Comparison of ENCODE assay signal across 10 mouse cellular contexts in genomic region chr7:44747115-44747514, GRCm38 (mm10). TPM values are rescaled to one million over a fixed set of nuclear protein-coding genes. Genes with fewer than 3 reads are reported as not detected.
A peak's percentile ranks its signal among the peaks of the same experiment; 100 is the strongest.
DNase-seq lines count a peak whose midpoint lies in the region; ATAC-seq and TF ChIP-seq lines count a peak whose summit lies in the region.
"Had no signal": no experiment of that assay in that cellular context is flagged by ENCODE, and none has a peak within 500 bp of the region (broad histone marks: within the 10 kb centered on the region; RNA-seq: fewer than 3 reads in every experiment).

No protein-coding gene starts in this region.

- H3K27ac ChIP-seq in hindbrain, embryonic 13.5 days = no peak overlapping the region
- no peak overlapping the region for H3K27ac ChIP-seq in hindbrain, postnatal 0 days
- H3K27ac ChIP-seq in embryonic facial prominence, embryonic 10.5 days (replicated peaks) = no peak overlapping the region
- no peak overlapping the region for H3K27ac ChIP-seq in limb, embryonic 15.5 days
- H3K27ac ChIP-seq in gastrocnemius, adult 2 months = no peak overlapping the region

- no peaks in the 10 kb centered on the region for H3K9me3 ChIP-seq in hindbrain, embryonic 13.5 days
- H3K9me3 ChIP-seq in hindbrain, postnatal 0 days (ENCODE audit: low read length) = no peaks in the 10 kb centered on the region
- no peaks in the 10 kb centered on the region for H3K9me3 ChIP-seq in E14TG2a.4 (ENCODE audit: low read length)
- no peaks in the 10 kb centered on the region for H3K9me3 ChIP-seq in embryonic facial prominence, embryonic 10.5 days
- H3K9me3 ChIP-seq in limb, embryonic 15.5 days = no peaks in the 10 kb centered on the region

- 67% methylated on average over 4 of the region's 4 CpGs for whole genome bisulfite sequencing in hindbrain, embryonic 13.5 days
- WGBS in hindbrain, postnatal 0 days = 74% methylated on average over 4 of the region's 4 CpGs
- WGBS in embryonic facial prominence, embryonic 10.5 days = 69% methylated on average over 4 of the region's 4 CpGs
- WGBS in limb, embryonic 15.5 days = 71% methylated on average over 4 of the region's 4 CpGs

- no peak overlapping the region for H3K9ac ChIP-seq in hindbrain, embryonic 13.5 days
- no peak overlapping the region for H3K9ac ChIP-seq in hindbrain, postnatal 0 days (replicated peaks; ENCODE audit: low read length)
- H3K9ac ChIP-seq in limb, embryonic 15.5 days = no peak overlapping the region

- no peak overlapping the region for H3K4me3 ChIP-seq in hindbrain, embryonic 13.5 days
- H3K4me3 ChIP-seq in hindbrain, postnatal 0 days (ENCODE audit: low read length) = no peak overlapping the region
- H3K4me3 ChIP-seq in E14TG2a.4 (replicated peaks; ENCODE audit: low read length) = peak overlapping the region; percentile 89
- peak overlapping the region; percentile 69 for H3K4me3 ChIP-seq in embryonic facial prominence, embryonic 10.5 days
- peak overlapping the region; percentile 65; the same call in 1 of the 2 replicates for H3K4me3 ChIP-seq in limb, embryonic 15.5 days
- no peak overlapping the region for H3K4me3 ChIP-seq in gastrocnemius, adult 2 months

- intact Hi-C loops in gastrocnemius, adult 2 months (cut with DNase I) = loop anchor here (5.0 to 10.0 kb wide), 2 partner anchors 75 to 208 kb away; no protein-coding TSS in a partner anchor

- no peak for TF ChIP-seq CTCF in hindbrain, postnatal 0 days (IDR thresholded peaks at IDR 0.05; ENCODE audit: low read depth)
- TF ChIP-seq CTCF in E14TG2a.4 (conservative IDR thresholded peaks at IDR 0.05; ENCODE audit: low read length) = no peak
- TF ChIP-seq CTCF in gastrocnemius, adult 2 months (IDR thresholded peaks at IDR 0.05) = no peak

- no peaks in the 10 kb centered on the region for H3K27me3 ChIP-seq in hindbrain, embryonic 13.5 days
- H3K27me3 ChIP-seq in hindbrain, postnatal 0 days (ENCODE audit: insufficient read depth, low read length) = no peaks in the 10 kb centered on the region
- no peaks in the 10 kb centered on the region for H3K27me3 ChIP-seq in E14TG2a.4 (ENCODE audit: insufficient read depth, low read length)
- H3K27me3 ChIP-seq in embryonic facial prominence, embryonic 10.5 days (replicated peaks; ENCODE audit: low read depth, poor library complexity, severe bottlenecking) = no peaks in the 10 kb centered on the region
- H3K27me3 ChIP-seq in limb, embryonic 15.5 days = no peaks in the 10 kb centered on the region

- peak overlapping the region; percentile 59; the same call in 1 of the 2 replicates for H3K4me2 ChIP-seq in hindbrain, embryonic 13.5 days
- no peak overlapping the region for H3K4me2 ChIP-seq in hindbrain, postnatal 0 days (ENCODE audit: low read depth, low read length)
- H3K4me2 ChIP-seq in limb, embryonic 15.5 days = peak overlapping the region; percentile 72

- peaks cover 36% of the 10 kb centered on the region for H3K4me1 ChIP-seq in hindbrain, embryonic 13.5 days (replicated peaks)
- H3K4me1 ChIP-seq in hindbrain, postnatal 0 days (ENCODE audit: insufficient read depth, low read length) = peaks cover 10% of the 10 kb centered on the region
- H3K4me1 ChIP-seq in E14TG2a.4 (replicated peaks; ENCODE audit: low read depth, low read length) = peaks cover 69% of the 10 kb centered on the region
- peaks cover 32% of the 10 kb centered on the region for H3K4me1 ChIP-seq in embryonic facial prominence, embryonic 10.5 days
- peaks cover 31% of the 10 kb centered on the region for H3K4me1 ChIP-seq in limb, embryonic 15.5 days

- no peak for ATAC-seq in hindbrain, embryonic 13.5 days (ENCODE audit: low FRiP score)
- no peak for ATAC-seq in hindbrain, postnatal 0 days
- ATAC-seq in limb, embryonic 15.5 days (ENCODE audit: insufficient number of reproducible peaks, low FRiP score, low TSS enrichment, low read depth) = no peak

- H3K36me3 ChIP-seq in hindbrain, embryonic 13.5 days = peaks cover 2% of the 10 kb centered on the region
- H3K36me3 ChIP-seq in hindbrain, postnatal 0 days (ENCODE audit: insufficient read depth, low read length) = no peaks in the 10 kb centered on the region
- H3K36me3 ChIP-seq in E14TG2a.4 (ENCODE audit: insufficient read depth, low read length) = peaks cover 9% of the 10 kb centered on the region
- peaks cover 2% of the 10 kb centered on the region for H3K36me3 ChIP-seq in embryonic facial prominence, embryonic 10.5 days (replicated peaks)
- H3K36me3 ChIP-seq in limb, embryonic 15.5 days = peaks cover 6% of the 10 kb centered on the region; the same call in 1 of the 2 replicates

- no peak for DNase-seq in hindbrain, postnatal 0 days (ENCODE audit: low spot score)
- DNase-seq in embryonic facial prominence, embryonic 10.5 days (ENCODE audit: low spot score) = no peak
- DNase-seq in right cerebral cortex, postnatal 10 days (ENCODE audit: low spot score in 2 of 2) = no peak
- DNase-seq in gastrocnemius, adult 2 months = no peak
- DNase-seq: lung, postnatal 36 days; right cerebral cortex, postnatal 14 days had no signal

RNA-seq across cellular contexts. Expression of gene Vrk3, which starts 1.1 kb away (rescaled TPM):
- polyA plus RNA-seq in hindbrain, embryonic 13.5 days (2015; fragmentation: Nextera tagmentation; extraction: Ambion mirVana) = 28.4 and 33.0 TPM in 2 replicates
- 22.3 and 25.3 TPM in 2 replicates for total RNA-seq in hindbrain, postnatal 0 days (2014; rRNA removed)
- polyA plus RNA-seq in hindbrain, postnatal 0 days (2015; fragmentation: Nextera tagmentation; extraction: Ambion mirVana) = 28.2 and 33.0 TPM in 2 replicates
- 37.5 and 39.3 TPM in 2 replicates for polyA plus RNA-seq in embryonic facial prominence, embryonic 10.5 days (2016; fragmentation: Nextera tagmentation; extraction: Ambion mirVana)
- 30.4 and 30.8 TPM in 2 replicates for polyA plus RNA-seq in limb, embryonic 15.5 days (2015; fragmentation: Nextera tagmentation; extraction: Ambion mirVana)
- 10 to 100 TPM; 17.1 to 22.9 TPM for total RNA-seq in gastrocnemius, adult 2 months (2021)

RNA-seq across cellular contexts. Expression of gene Zfp473, which starts 3.7 kb away (rescaled TPM):
- polyA plus RNA-seq in hindbrain, embryonic 13.5 days (2015; fragmentation: Nextera tagmentation; extraction: Ambion mirVana) = 0.78 and 0.91 TPM in 2 replicates
- 0.84 and 1.8 TPM in 2 replicates for total RNA-seq in hindbrain, postnatal 0 days (2014; rRNA removed)
- polyA plus RNA-seq in hindbrain, postnatal 0 days (2015; fragmentation: Nextera tagmentation; extraction: Ambion mirVana) = 0.68 and 0.73 TPM in 2 replicates
- polyA plus RNA-seq in embryonic facial prominence, embryonic 10.5 days (2016; fragmentation: Nextera tagmentation; extraction: Ambion mirVana) = 3.6 and 4.2 TPM in 2 replicates
- 1.7 TPM in 2 replicates for polyA plus RNA-seq in limb, embryonic 15.5 days (2015; fragmentation: Nextera tagmentation; extraction: Ambion mirVana)
- total RNA-seq in gastrocnemius, adult 2 months (2021) = under 1 TPM in 1 of 2 experiments, not detected in 1; 0.11 TPM

RNA-seq across cellular contexts. Expression of gene Izumo2, which starts 38.6 kb away (rescaled TPM):
- polyA plus RNA-seq in hindbrain, embryonic 13.5 days (2015; fragmentation: Nextera tagmentation; extraction: Ambion mirVana) = not detected in 2 replicates
- total RNA-seq in hindbrain, postnatal 0 days (2014; rRNA removed) = not detected in 2 replicates
- not detected in 2 replicates for polyA plus RNA-seq in hindbrain, postnatal 0 days (2015; fragmentation: Nextera tagmentation; extraction: Ambion mirVana)
- not detected in 2 replicates for polyA plus RNA-seq in embryonic facial prominence, embryonic 10.5 days (2016; fragmentation: Nextera tagmentation; extraction: Ambion mirVana)
- polyA plus RNA-seq in limb, embryonic 15.5 days (2015; fragmentation: Nextera tagmentation; extraction: Ambion mirVana) = not detected in 2 replicates
- total RNA-seq in gastrocnemius, adult 2 months (2021) = not detected
- polyA plus RNA-seq: urinary bladder, adult 2 months had no signal

Comparison
In these comparisons a context has a peak if more than half of its experiments do, and no peak if none do; other contexts are left out.
1. H3K4me3 ChIP-seq: peak in E14TG2a.4 (single experiment), embryonic facial prominence, embryonic 10.5 days (single experiment) and limb, embryonic 15.5 days (single experiment); none in hindbrain, embryonic 13.5 days (single experiment), hindbrain, postnatal 0 days (single experiment) and gastrocnemius, adult 2 months (single experiment).